Mouse (Mus musculus): Measurements from ENCODE around the gene Ghrh. TPM values are rescaled to one million over a fixed set of nuclear protein-coding genes. Genes with fewer than 3 reads are reported as not detected.
A peak's percentile ranks its signal among the peaks of the same experiment; 100 is the strongest.

The Ghrh gene
- total RNA-seq, 4 experiments from 2014 or later = not detected

- no peak for DNase-seq (ENCODE audit: low spot score in 2 of 2)
Measured at GRCm38 (mm10) chr2:157308273-157308917, 38.9 kb downstream of the Ghrh start.

GRCm38 (mm10) chr2:157307715-157308265 is 39.5 kb downstream of the Ghrh start:
- peak; percentile 29 to 38 for DNase-seq (ENCODE audit: low spot score in 2 of 2)

GRCm38 (mm10) chr2:157306091-157307032 is 40.9 kb downstream of the Ghrh start:
- DNase-seq (ENCODE audit: low spot score in 2 of 2) = no peak

- DNase-seq (ENCODE audit: low spot score in 2 of 2) = peak; percentile 41 to 76
Measured at GRCm38 (mm10) chr2:157303096-157303495, 44.2 kb downstream of the Ghrh start.

- DNase-seq (ENCODE audit: low spot score in 2 of 2) = no peak
Measured at GRCm38 (mm10) chr2:157300051-157300450, 47.3 kb downstream of the Ghrh start.

GRCm38 (mm10) chr2:157296105-157296689 is 51.1 kb downstream of the Ghrh start:
- no peak for DNase-seq (ENCODE audit: low spot score in 2 of 2)

- DNase-seq (ENCODE audit: low spot score in 2 of 2) = peak; percentile 52 to 78
Measured at GRCm38 (mm10) chr2:157292093-157292492, 55.2 kb downstream of the Ghrh start.

- no peak for DNase-seq (ENCODE audit: low spot score in 2 of 2)
Measured at GRCm38 (mm10) chr2:157288996-157289395, 58.3 kb downstream of the Ghrh start.

- peak in 1 of 2 experiments; percentile 49 for DNase-seq (ENCODE audit: low spot score in 2 of 2)
Measured at GRCm38 (mm10) chr2:157287542-157287941, 59.8 kb downstream of the Ghrh start.

GRCm38 (mm10) chr2:157283321-157283720 is 64.0 kb downstream of the Ghrh start:
- DNase-seq (ENCODE audit: low spot score in 2 of 2) = no peak

Other genes starting within 250 kb of the Ghrh start
- 10 to 100 TPM; 15.7 to 19.7 (median 18.4) TPM for gene Samhd1, start 212.2 kb downstream of the Ghrh start, total RNA-seq (2022)
- gene Rbl1, start 143.0 kb downstream of the Ghrh start, total RNA-seq (2022) = 1 to 10 TPM; 1.5 to 2.3 (median 1.7) TPM
- 100 to 1,000 TPM; 150 to 156 (median 153) TPM for gene Rpn2, start 68.5 kb downstream of the Ghrh start, total RNA-seq (2022)
- gene Mroh8, start 68.0 kb downstream of the Ghrh start, total RNA-seq (2022) = 1 to 10 TPM in 3 of 4 experiments, under 1 TPM in 1; 0.93 to 2.1 (median 1.2) TPM
- gene Manbal, start 20.1 kb upstream of the Ghrh start, total RNA-seq (2022) = 10 to 100 TPM; 53.4 to 60.4 (median 58.8) TPM
- gene Src, start 70.9 kb upstream of the Ghrh start, total RNA-seq (2022) = 100 to 1,000 TPM; 124 to 150 (median 133) TPM
- 100 to 1,000 TPM; 458 to 613 (median 542) TPM for gene Nnat, start 212.6 kb upstream of the Ghrh start, total RNA-seq (2022)
- gene Blcap, start 223.8 kb upstream of the Ghrh start, total RNA-seq (2022) = 100 to 1,000 TPM; 136 to 152 (median 144) TPM

Data from layer of hippocampus, adult 8-10 months (tissue).